Mouse (Mus musculus): ENCODE measurements around the gene Nat8f5.

DNA sequence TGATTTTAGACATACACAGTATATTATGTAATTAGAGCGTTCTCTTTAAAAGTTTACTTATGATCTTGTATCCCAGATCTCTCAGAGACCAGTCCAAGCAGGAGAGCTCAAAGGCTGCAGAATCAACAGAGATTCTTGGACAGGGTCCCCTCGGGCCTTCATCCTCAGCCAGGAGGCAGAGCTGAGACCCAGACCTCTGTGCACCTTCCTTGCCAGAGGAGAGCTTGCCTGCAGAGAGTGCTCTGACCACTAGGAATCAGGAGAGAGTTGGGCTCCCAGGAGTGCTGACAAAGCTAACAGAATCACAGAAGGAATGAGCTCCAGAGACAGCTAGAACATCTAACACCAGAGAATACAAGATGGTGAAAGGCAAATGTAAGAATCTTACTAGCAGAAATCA, 7.4 kb downstream of the Nat8f5 start:
- TF ChIP-seq GATA1 (IDR thresholded peaks at IDR 0.05; ENCODE audit: low read length) = no peak
- TF ChIP-seq TAL1 (IDR thresholded peaks at IDR 0.05; ENCODE audit: low read length) = no peak
